Mouse (Mus musculus): ENCODE data around the gene Rab43. TPM values are rescaled to one million over a fixed set of nuclear protein-coding genes. Genes with fewer than 3 reads are reported as not detected.

The Rab43 gene
- polyA plus RNA-seq (2017; shearing (Covaris generic)), result 51.5 TPM

DNA sequence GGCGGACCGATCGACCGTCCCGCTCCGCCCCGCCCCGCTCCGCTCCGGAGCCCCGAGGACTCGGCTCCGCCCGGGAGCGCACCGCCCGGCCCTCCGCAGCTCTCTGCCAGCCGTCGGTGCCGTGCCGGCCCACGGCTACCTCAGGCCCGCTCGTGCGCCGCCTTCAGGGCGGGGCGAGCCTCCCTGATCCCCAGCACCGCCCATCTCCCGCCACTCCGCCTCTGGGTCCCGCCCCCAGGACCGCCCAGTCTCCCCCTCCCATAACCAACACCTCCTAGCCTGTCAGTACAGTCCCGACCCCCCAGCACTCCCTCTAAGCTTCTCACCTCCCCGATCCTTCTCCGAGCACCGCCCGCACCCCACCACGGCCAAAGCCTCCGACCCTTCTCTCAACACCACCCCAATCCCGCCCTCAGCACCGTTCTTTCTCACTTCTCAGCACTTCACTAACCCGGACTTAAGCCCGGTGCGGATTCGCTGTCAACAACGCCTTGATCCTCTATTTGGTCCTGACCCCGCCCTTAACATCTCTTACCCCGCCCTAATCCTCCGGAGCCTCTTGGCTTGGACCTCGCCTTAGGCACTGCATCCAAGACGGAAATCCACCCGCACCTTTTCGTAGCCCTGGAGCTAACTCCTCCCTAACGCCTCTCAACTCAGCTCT, at the start of gene Rab43:
Gene Rab43, minus strand, starts transcription at position 490 of the 664 bp plus-strand sequence.

GRCm38 (mm10) chr6:87850900-87851614, 39.1 kb upstream of the Rab43 start, which contains the start of gene Cnbp:
Gene Cnbp, minus strand, starts transcription at chr6:87851106.

GRCm38 (mm10) chr6:87838551-87839197, 26.7 kb upstream of the Rab43 start, which contains the start of gene Isy1:
Gene Isy1, minus strand, starts transcription at chr6:87838798.

DNA sequence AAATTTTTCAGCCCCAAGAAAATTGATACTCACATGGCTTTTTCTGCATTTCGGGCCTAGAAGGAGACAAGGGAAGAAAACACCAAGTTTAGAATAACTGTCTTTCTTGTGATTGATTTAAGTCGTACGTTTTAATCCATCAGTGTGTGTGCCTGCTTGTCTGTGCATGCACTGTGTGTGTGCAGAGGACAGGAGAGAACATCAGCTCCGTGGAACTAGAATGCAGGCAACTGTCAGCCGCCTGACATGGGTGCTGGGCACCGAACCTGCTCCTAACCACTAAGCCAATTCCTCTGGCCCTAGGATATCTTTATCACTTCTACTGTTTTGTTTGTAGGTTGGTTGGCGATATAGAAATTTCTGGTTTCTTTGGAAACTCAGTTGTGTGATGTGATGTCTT, 23.7 kb upstream of the Rab43 start, which contains the start of gene Gm45140:
Gene Gm45140, minus strand, starts transcription at position 101 of the 400 bp plus-strand sequence.

DNA sequence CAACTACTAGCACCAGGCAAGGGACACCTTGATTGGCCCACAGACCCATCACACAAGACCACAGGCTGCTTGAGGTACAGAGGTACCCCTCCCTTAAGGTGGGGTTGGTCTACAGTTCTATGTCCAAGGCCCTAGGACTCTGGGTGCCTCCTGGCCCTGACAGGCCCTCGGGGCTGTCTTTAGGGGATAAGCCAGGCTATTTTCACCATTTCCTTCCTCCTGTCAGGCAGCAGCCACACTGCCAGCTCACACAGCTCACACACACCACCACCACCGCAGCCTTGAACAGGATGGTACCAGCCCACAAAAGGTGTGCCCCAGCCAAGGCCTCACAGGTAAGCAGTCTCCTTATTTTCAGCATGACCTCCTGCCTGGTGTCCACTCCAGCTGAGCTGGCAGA, 34.1 kb downstream of the Rab43 start, which contains the start of gene Gp9:
Gene Gp9, plus strand, starts transcription at position 231 of the 400 bp plus-strand sequence.

Other genes with a start within 250 kb of the Rab43 start
- gene Prokr1, start 221.4 kb downstream of the Rab43 start, polyA plus RNA-seq (2017; shearing (Covaris generic)), result not detected
- gene Aplf, start 140.0 kb downstream of the Rab43 start, polyA plus RNA-seq (2017; shearing (Covaris generic)), result 5.8 TPM
- gene Efcc1, start 81.3 kb downstream of the Rab43 start, polyA plus RNA-seq (2017; shearing (Covaris generic)), result 0.25 TPM
- not detected for gene Gp9, start 34.1 kb downstream of the Rab43 start, polyA plus RNA-seq (2017; shearing (Covaris generic))
- 36.4 TPM for gene Gm45140, start 23.6 kb upstream of the Rab43 start, polyA plus RNA-seq (2017; shearing (Covaris generic))
- gene Isy1, start 26.6 kb upstream of the Rab43 start, polyA plus RNA-seq (2017; shearing (Covaris generic)), result 219 TPM
- gene Cnbp, start 38.9 kb upstream of the Rab43 start, polyA plus RNA-seq (2017; shearing (Covaris generic)), result 2,062 TPM
- gene Copg1, start 75.7 kb upstream of the Rab43 start, polyA plus RNA-seq (2017; shearing (Covaris generic)), result 160 TPM
- gene Hmces, start 101.8 kb upstream of the Rab43 start, polyA plus RNA-seq (2017; shearing (Covaris generic)), result 56.6 TPM
- gene H1fx, start 169.5 kb upstream of the Rab43 start, polyA plus RNA-seq (2017; shearing (Covaris generic)), result not detected
- gene Rab7, start 233.1 kb upstream of the Rab43 start, polyA plus RNA-seq (2017; shearing (Covaris generic)), result 261 TPM

Data from naive thymus-derived CD4-positive, alpha-beta T cell, adult 5 months (primary cell).